Mouse (Mus musculus) cortical plate, adult 2 months (tissue): Measurements from ENCODE around the gene Chkb.

ENCODE experiments used
- CTCF ChIP-seq: fragments of 200-500 bp; IDR thresholded peaks from 2 replicates; pipeline ENCODE4 v1.5.1; 2011; ENCODE audit warnings: mild to moderate bottlenecking, control low read depth, low read length; ENCODE audit not compliant: insufficient read depth; ENCODE audit errors: extremely low read depth
- POLR2A ChIP-seq: fragments of 200-500 bp; IDR thresholded peaks from 2 replicates; pipeline ENCODE4 v1.6.1; 2011; ENCODE audit warnings: mild to moderate bottlenecking, low read length, control low read depth; ENCODE audit not compliant: insufficient read depth; ENCODE audit errors: extremely low read depth

DNA sequence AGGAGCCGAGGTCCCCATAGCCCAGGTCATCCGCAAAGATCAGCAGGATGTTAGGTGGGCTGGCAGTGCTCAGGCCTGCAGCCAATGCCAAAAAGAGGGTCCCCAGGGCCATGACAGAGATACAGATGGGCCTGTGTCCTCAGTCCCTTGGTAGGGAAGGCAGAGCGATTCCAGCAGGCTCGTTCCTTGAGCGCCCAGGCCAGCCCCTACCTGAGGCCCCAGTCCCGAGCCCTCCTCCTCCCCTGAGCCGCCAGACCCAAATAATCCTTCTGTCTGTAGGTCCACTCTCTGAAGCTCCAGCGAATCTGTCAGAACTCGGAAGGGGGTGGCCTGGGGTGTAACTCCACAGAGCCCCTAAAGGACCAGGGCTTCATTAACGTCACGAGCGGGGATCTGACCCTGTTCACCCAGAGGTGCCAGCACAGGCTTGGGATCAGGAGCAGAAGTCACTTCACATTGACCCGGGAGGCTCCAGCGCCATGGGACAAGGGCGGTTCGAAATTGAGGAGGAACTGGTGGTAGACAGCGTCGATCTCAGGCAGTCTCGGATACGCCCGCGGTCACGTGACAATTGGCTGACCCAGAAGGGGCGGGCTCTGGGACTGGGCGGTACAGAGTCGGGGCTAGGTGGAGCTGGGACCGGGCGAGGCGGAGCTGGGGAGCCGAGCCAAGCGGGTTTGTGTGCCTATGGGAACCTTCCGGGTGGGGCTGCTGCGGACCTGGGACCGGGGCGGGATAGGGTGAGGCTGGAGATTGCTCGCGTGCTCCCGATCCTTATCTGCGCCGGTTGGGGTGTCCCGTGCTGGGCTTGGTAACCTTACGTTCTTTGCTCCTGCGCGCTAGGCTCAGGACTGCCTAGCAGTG is 46.1 kb upstream of the Chkb start:
- TF ChIP-seq CTCF = no peak
- peak; percentile 80 for TF ChIP-seq POLR2A
